Mouse (Mus musculus) left cerebral cortex, adult 9 months (tissue): ENCODE results near the gene A630076J17Rik.

ENCODE experiments used
- DNase-seq, 2 experiments: peaks; one replicate each; pipeline ENCODE4 v3.0.0; 2022; ENCODE audit warnings: low spot score in 2 of 2

Gene A630076J17Rik

GRCm38 (mm10) chr3:107275996-107276395 lies 45.6 kb downstream of the A630076J17Rik start:
- DNase-seq = no peak

- DNase-seq = no peak
Observed at GRCm38 (mm10) chr3:107276626-107277025, 46.2 kb downstream of the A630076J17Rik start.

GRCm38 (mm10) chr3:107278479-107279269 lies 48.3 kb downstream of the A630076J17Rik start, which contains the start of gene Lamtor5:
TSS of gene Lamtor5 (plus strand) at chr3:107278858.
- peak; percentile 77 to 94 for DNase-seq
